Mouse (Mus musculus) stomach, postnatal 0 days (tissue): ENCODE data around the gene Abhd14b.

ENCODE experiments used
- CTCF ChIP-seq: IDR thresholded peaks from 2 replicates; pipeline ENCODE4 v1.5.1; 2016; ENCODE audit warnings: antibody characterized with exemption, low read depth, mild to moderate bottlenecking, moderate library complexity
- EP300 ChIP-seq: optimal IDR thresholded peaks from 2 replicates; pipeline ENCODE3; 2016; ENCODE audit warnings: antibody characterized with exemption

- TF ChIP-seq CTCF (no peak), EP300 (no peak)
These were observed 5.1 kb downstream of the Abhd14b start for GRCm38 (mm10) chr9:106452351-106452750.
